Mouse (Mus musculus): ENCODE results near the gene Grhpr. TPM values are rescaled to one million over a fixed set of nuclear protein-coding genes. Genes with fewer than 3 reads are reported as not detected.

Grhpr gene
- polyA plus RNA-seq, 1 experiment from 2014 or later, result 30.9 TPM

DNA sequence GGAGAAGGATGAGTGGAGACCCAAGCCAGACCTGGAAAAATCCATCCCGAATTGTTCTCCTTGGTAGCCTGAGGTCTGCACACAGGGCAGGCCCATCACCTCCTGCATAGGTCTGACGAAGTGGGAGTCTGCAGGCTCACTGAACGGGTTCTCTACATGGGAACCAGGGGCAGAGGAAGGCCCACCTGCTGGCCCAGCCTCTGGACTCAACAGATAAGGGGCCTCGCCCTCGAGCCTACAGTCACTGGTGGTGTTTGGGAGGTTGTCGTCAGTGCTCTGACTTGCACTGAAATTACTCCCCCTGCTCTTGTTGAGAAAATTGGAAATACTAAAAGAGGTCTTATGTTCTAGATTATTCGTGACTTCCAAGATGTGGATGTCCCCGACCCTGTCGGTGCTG lies 12.7 kb downstream of the Grhpr start:
- no peak overlapping the region for H3K9ac ChIP-seq (replicated peaks; ENCODE audit: low read depth)

DNA sequence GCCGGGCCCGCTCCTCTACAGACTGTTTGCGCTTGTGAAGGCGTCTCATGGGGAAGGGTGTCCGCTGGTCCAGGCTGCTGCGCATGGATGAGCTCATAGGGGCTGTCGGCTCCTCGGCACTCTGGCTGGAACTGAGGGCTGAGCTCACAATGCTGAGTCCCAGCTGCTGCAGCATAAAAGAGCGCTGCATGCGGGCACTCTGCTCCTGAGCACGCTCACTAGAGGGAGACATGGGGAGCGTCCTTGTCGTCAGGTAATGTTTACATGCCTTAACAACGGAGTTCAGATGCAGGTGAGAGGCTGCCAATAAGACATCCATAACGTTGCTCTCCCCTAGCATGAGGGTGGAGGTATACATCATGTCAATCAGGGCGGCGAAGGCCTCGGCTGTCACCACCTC lies 13.6 kb downstream of the Grhpr start:
- no peak overlapping the region for H3K27ac ChIP-seq (ENCODE audit: low read length)
- no peaks in the 10 kb centered on the region for H3K4me1 ChIP-seq (ENCODE audit: insufficient read depth, low read depth, low read length)
- no peaks in the 10 kb centered on the region for H3K27me3 ChIP-seq (replicated peaks; ENCODE audit: insufficient read depth, low read length)
- no peak overlapping the region for H3K9ac ChIP-seq (replicated peaks; ENCODE audit: low read depth)
- H3K9me3 ChIP-seq (ENCODE audit: low read length), result no peaks in the 10 kb centered on the region
- H3K4me2 ChIP-seq (replicated peaks; ENCODE audit: low read depth, low read length), result no peak overlapping the region
- ATAC-seq (no peak), DNase-seq (ENCODE audit: low spot score) (no peak)
- TF ChIP-seq CTCF (IDR thresholded peaks at IDR 0.05) (no peak), EP300 (IDR thresholded peaks at IDR 0.05) (no peak)
- H3K4me3 ChIP-seq (ENCODE audit: low read depth, low read length), result no peak overlapping the region
- peaks cover 12% of the 10 kb centered on the region; the same call in 1 of the 2 replicates for H3K36me3 ChIP-seq (ENCODE audit: insufficient read depth, low read length)
- 82% methylated on average over 18 of the region's 18 CpGs for WGBS

More for the DNA sequence above, 12.7 kb downstream of the Grhpr start:
- H3K4me1 ChIP-seq (ENCODE audit: insufficient read depth, low read depth, low read length), result no peaks in the 10 kb centered on the region
- H3K36me3 ChIP-seq (ENCODE audit: insufficient read depth, low read length), result peaks cover 12% of the 10 kb centered on the region; the same call in 1 of the 2 replicates
- no peak overlapping the region for H3K27ac ChIP-seq (ENCODE audit: low read length)
- WGBS, result 90% methylated on average over 9 of the region's 9 CpGs
- no peak overlapping the region for H3K4me2 ChIP-seq (replicated peaks; ENCODE audit: low read depth, low read length)
- H3K4me3 ChIP-seq (ENCODE audit: low read depth, low read length), result no peak overlapping the region
- H3K27me3 ChIP-seq (replicated peaks; ENCODE audit: insufficient read depth, low read length), result no peaks in the 10 kb centered on the region
- H3K9me3 ChIP-seq (ENCODE audit: low read length), result no peaks in the 10 kb centered on the region
- ATAC-seq (no peak), DNase-seq (ENCODE audit: low spot score) (no peak)
- TF ChIP-seq EP300 (IDR thresholded peaks at IDR 0.05), result no peak
- no peak for TF ChIP-seq CTCF (IDR thresholded peaks at IDR 0.05)

DNA sequence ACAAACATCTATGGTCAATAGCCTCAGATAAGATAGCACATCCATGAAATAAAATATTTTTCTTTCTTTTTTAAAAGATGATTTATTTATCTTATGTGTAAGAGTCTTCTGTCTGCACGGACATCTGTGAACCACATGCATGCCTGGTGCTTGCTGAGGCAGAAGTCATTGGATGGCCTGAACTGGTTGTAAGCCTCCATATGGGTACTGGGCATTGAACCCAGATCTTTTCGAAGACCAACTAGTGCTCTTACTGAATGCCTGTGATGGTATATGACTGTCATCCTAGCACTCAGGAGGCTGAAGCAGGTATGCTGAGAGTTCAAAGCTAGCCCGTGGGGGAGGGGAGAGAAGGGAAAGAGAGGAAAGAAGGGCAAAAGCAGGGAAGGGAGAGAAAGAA lies 16.9 kb downstream of the Grhpr start:
- no peak for TF ChIP-seq EP300 (IDR thresholded peaks at IDR 0.05)
- TF ChIP-seq CTCF (IDR thresholded peaks at IDR 0.05), result no peak
- Histone ChIP-seq H3K27ac (ENCODE audit: low read length) (no peak overlapping the region), H3K36me3 (ENCODE audit: insufficient read depth, low read length) (peaks cover 12% of the 10 kb centered on the region; the same call in 1 of the 2 replicates), H3K4me1 (ENCODE audit: insufficient read depth, low read depth, low read length) (no peaks in the 10 kb centered on the region), H3K9ac (replicated peaks; ENCODE audit: low read depth) (no peak overlapping the region), H3K9me3 (ENCODE audit: low read length) (no peaks in the 10 kb centered on the region), H3K4me2 (replicated peaks; ENCODE audit: low read depth, low read length) (no peak overlapping the region), H3K27me3 (replicated peaks; ENCODE audit: insufficient read depth, low read length) (no peaks in the 10 kb centered on the region), H3K4me3 (ENCODE audit: low read depth, low read length) (no peak overlapping the region)
- WGBS, result 63% methylated on average over 3 of the region's 3 CpGs
- DNase-seq (ENCODE audit: low spot score) (no peak), ATAC-seq (no peak)

DNA sequence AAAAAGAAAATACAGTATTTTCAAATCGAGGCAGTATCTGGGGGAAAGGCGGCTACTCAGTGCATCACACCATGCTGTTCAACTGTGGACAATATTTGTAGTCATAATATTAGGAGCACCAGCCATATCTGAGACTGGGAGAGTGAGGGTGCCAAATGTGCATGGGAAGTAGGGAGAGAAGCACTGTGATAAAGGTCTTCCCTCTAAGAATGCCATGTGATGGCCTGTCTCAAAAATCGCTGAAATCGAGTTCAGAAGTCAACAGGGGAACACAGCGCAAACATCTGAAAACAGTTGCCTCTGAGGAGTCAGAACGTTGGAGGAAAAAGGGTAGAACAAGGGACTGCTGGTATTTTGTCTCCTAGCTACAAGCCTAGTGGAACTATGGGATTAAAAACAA lies 18.8 kb downstream of the Grhpr start:
- no peak overlapping the region for H3K27ac ChIP-seq (ENCODE audit: low read length)
- 81% methylated on average over 6 of the region's 6 CpGs for WGBS
- H3K36me3 ChIP-seq (ENCODE audit: insufficient read depth, low read length), result peaks cover under 1% of the 10 kb centered on the region; the same call in 1 of the 2 replicates
- H3K9ac ChIP-seq (replicated peaks; ENCODE audit: low read depth), result no peak overlapping the region
- TF ChIP-seq CTCF (IDR thresholded peaks at IDR 0.05), result no peak
- no peak for TF ChIP-seq EP300 (IDR thresholded peaks at IDR 0.05)
- no peak overlapping the region for H3K4me3 ChIP-seq (ENCODE audit: low read depth, low read length)
- H3K4me2 ChIP-seq (replicated peaks; ENCODE audit: low read depth, low read length), result no peak overlapping the region
- H3K4me1 ChIP-seq (ENCODE audit: insufficient read depth, low read depth, low read length), result no peaks in the 10 kb centered on the region
- H3K9me3 ChIP-seq (ENCODE audit: low read length), result no peaks in the 10 kb centered on the region
- no peaks in the 10 kb centered on the region for H3K27me3 ChIP-seq (replicated peaks; ENCODE audit: insufficient read depth, low read length)
- DNase-seq (ENCODE audit: low spot score), result no peak
- no peak for ATAC-seq

DNA sequence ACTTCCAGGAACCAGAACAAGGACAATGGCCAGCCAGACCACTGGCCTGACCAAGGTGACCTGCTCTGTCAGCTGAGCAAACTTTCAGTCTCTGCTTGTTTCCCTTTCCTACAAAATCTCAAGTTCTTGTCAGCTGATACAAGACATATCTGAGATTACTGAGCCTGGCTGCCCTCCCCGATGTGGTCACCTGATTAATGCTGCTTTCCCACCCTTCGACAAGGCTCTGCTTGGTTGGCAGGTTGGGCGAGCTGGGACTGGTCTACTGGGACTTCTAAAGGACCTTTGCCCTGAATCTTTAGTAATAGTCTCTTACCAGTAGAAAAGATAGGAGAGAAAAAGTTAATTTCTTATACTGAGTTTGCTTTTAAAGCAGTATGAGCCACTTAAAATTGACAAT lies 24.3 kb downstream of the Grhpr start:
- Histone ChIP-seq H3K4me2 (replicated peaks; ENCODE audit: low read depth, low read length) (no peak overlapping the region), H3K36me3 (ENCODE audit: insufficient read depth, low read length) (no peaks in the 10 kb centered on the region), H3K27ac (ENCODE audit: low read length) (no peak overlapping the region), H3K9me3 (ENCODE audit: low read length) (no peaks in the 10 kb centered on the region), H3K27me3 (replicated peaks; ENCODE audit: insufficient read depth, low read length) (no peaks in the 10 kb centered on the region), H3K4me3 (ENCODE audit: low read depth, low read length) (no peak overlapping the region), H3K4me1 (ENCODE audit: insufficient read depth, low read depth, low read length) (no peaks in the 10 kb centered on the region), H3K9ac (replicated peaks; ENCODE audit: low read depth) (no peak overlapping the region)
- TF ChIP-seq EP300 (IDR thresholded peaks at IDR 0.05), result no peak
- no peak for TF ChIP-seq CTCF (IDR thresholded peaks at IDR 0.05)
- no peak for ATAC-seq
- 82% methylated on average over 3 of the region's 3 CpGs for WGBS
- DNase-seq (ENCODE audit: low spot score), result no peak

DNA sequence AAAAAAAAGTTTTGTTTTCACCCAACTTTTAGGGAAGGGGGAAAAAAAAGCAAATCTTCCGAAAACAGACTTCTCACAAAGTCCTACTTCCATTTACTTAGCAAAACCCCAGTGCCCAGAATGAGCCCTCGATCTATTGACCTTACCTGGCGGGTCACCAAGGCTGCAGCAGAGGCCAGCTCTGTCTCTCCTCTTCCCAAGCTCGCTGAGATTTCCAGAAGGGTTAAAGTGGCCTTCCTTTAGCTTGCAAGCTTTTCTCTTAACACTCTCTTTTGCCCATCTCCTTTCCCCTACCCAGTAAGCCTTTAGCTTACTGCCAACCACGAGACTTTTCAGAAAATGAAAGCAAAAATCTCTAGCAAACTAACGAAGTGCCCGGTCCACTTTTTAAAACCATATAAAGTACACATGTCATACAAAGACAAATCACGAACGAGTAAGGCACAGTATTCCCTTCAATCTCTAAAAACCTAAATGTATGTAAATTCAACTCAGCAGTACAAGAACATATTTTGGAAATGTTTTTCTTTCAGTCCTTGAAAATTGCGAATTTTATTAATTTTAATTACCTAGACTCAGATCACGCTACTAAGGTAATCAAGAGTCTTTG lies 29.7 kb downstream of the Grhpr start:
- no peak for TF ChIP-seq EP300 (IDR thresholded peaks at IDR 0.05)
- Histone ChIP-seq H3K36me3 (ENCODE audit: insufficient read depth, low read length) (no peaks in the 10 kb centered on the region), H3K4me2 (replicated peaks; ENCODE audit: low read depth, low read length) (peak overlapping the region; percentile 67), H3K4me3 (ENCODE audit: low read depth, low read length) (peak overlapping the region; percentile 89), H3K4me1 (ENCODE audit: insufficient read depth, low read depth, low read length) (peaks cover 8% of the 10 kb centered on the region; the same call in 1 of the 2 replicates), H3K9ac (replicated peaks; ENCODE audit: low read depth) (peak overlapping the region; percentile 36; the same call in 1 of the 2 replicates), H3K9me3 (ENCODE audit: low read length) (no peaks in the 10 kb centered on the region), H3K27me3 (replicated peaks; ENCODE audit: insufficient read depth, low read length) (no peaks in the 10 kb centered on the region), H3K27ac (ENCODE audit: low read length) (peak overlapping the region; percentile 96)
- 5% methylated on average over 11 of the region's 11 CpGs for WGBS
- DNase-seq (ENCODE audit: low spot score) (peak; percentile 17), ATAC-seq (no peak)

Measured in lung, postnatal 0 days (tissue).